Mouse (Mus musculus) MEL (cell line): ENCODE measurements around the gene Cnbd2. TPM values are rescaled to one million over a fixed set of nuclear protein-coding genes. Genes with fewer than 3 reads are reported as not detected.

Source experiments
- DNase-seq: peaks from one replicate; pipeline ENCODE4 v3.0.0; 2011; ENCODE audit warnings: low read depth, low spot score
- H3K27ac ChIP-seq: 2 replicates; pipeline ENCODE4 v1.5.1; 2012; ENCODE audit warnings: low read depth, mild to moderate bottlenecking, control low read depth, low read length, moderate library complexity; ENCODE audit not compliant: control insufficient read depth
- H3K27me3 ChIP-seq, 2 experiments: fragments of 150-350 bp in 1 of 2; sonication (generic) in 1 of 2; 2 replicates each; pipeline ENCODE4 v1.6.1; 2012; ENCODE audit warnings: low read length in 2 of 2, mild to moderate bottlenecking in 2 of 2, improper control_type of control experiment in 1 of 2, moderate library complexity in 1 of 2; ENCODE audit not compliant: insufficient read depth in 2 of 2, control insufficient read depth in 1 of 2
- H3K36me3 ChIP-seq, 2 experiments: 2 replicates each; pipeline ENCODE4 v1.6.1; 2012 to 2014; ENCODE audit warnings: low read length in 2 of 2, improper control_type of control experiment in 1 of 2, inconsistent platforms in 1 of 2, mild to moderate bottlenecking in 1 of 2; ENCODE audit not compliant: insufficient read depth in 2 of 2, control insufficient read depth in 1 of 2
- H3K4me1 ChIP-seq, 2 experiments: fragments of 150-350 bp in 1 of 2; sonication (generic) in 1 of 2; 2 replicates each; pipeline ENCODE4 v1.6.1; 2012; ENCODE audit warnings: low read length in 2 of 2, improper control_type of control experiment in 1 of 2, mild to moderate bottlenecking in 1 of 2; ENCODE audit not compliant: insufficient read depth in 2 of 2, control insufficient read depth in 1 of 2
- H3K4me3 ChIP-seq, 2 experiments: fragments of 150-350 bp in 1 of 2; sonication (generic) in 1 of 2; 2 replicates each; pipeline ENCODE4 v1.5.1; 2012; ENCODE audit warnings: low read depth in 2 of 2, low read length in 2 of 2, mild to moderate bottlenecking in 2 of 2, moderate library complexity in 2 of 2, control low read depth in 1 of 2, improper control_type of control experiment in 1 of 2; ENCODE audit not compliant: control insufficient read depth in 1 of 2, insufficient read depth in 1 of 2
- H3K79me2 ChIP-seq: 2 replicates; pipeline ENCODE4 v1.6.1; 2012; ENCODE audit warnings: mild to moderate bottlenecking, low read length, moderate library complexity; ENCODE audit not compliant: control insufficient read depth, poor library complexity, insufficient read depth
- H3K9ac ChIP-seq: 2 replicates; pipeline ENCODE4 v1.6.1; 2012; ENCODE audit warnings: low read depth, mild to moderate bottlenecking, control low read depth, low read length, moderate library complexity; ENCODE audit not compliant: control insufficient read depth, poor library complexity, severe bottlenecking
- H3K9me3 ChIP-seq: fragments of 150-350 bp; sonication (generic); replicated peaks from 2 replicates; pipeline ENCODE4 v1.6.1; 2012; ENCODE audit warnings: mild to moderate bottlenecking, low read length, improper control_type of control experiment, moderate library complexity; ENCODE audit not compliant: insufficient read depth
- BHLHE40 ChIP-seq: IDR thresholded peaks from 2 replicates; pipeline ENCODE4 v1.6.1; 2012; ENCODE audit warnings: low read depth, mild to moderate bottlenecking, inconsistent platforms, low read length, improper control_type of control experiment, borderline replicate concordance
- CHD1 ChIP-seq: IDR thresholded peaks from 2 replicates; pipeline ENCODE4 v1.6.1; 2012; ENCODE audit warnings: low read depth, mild to moderate bottlenecking, inconsistent platforms, low read length, improper control_type of control experiment
- ELF1 ChIP-seq: IDR thresholded peaks from 2 replicates; pipeline ENCODE4 v1.6.1; 2014; ENCODE audit warnings: low read depth, mild to moderate bottlenecking, inconsistent platforms, low read length, improper control_type of control experiment, moderate library complexity
- GABPA ChIP-seq: IDR thresholded peaks from 2 replicates; pipeline ENCODE4 v1.6.1; 2012; ENCODE audit warnings: low read depth, mild to moderate bottlenecking, inconsistent platforms, low read length, improper control_type of control experiment, moderate library complexity
- MAX ChIP-seq: IDR thresholded peaks from 2 replicates; pipeline ENCODE4 v1.6.1; 2011; ENCODE audit warnings: low read length, improper control_type of control experiment
- MEF2A ChIP-seq: IDR thresholded peaks from 2 replicates; pipeline ENCODE4 v1.6.1; 2014; ENCODE audit warnings: low read depth, mild to moderate bottlenecking, inconsistent platforms, low read length, improper control_type of control experiment; ENCODE audit not compliant: poor library complexity, insufficient replicate concordance, severe bottlenecking; ENCODE audit errors: extremely low read depth
- MYB ChIP-seq: IDR thresholded peaks from 2 replicates; pipeline ENCODE4 v1.6.1; 2011; ENCODE audit warnings: mild to moderate bottlenecking, low read depth, low read length, improper control_type of control experiment
- POLR2AphosphoS5 ChIP-seq: IDR thresholded peaks from 2 replicates; pipeline ENCODE4 v1.6.1; 2012; ENCODE audit warnings: low read depth, borderline replicate concordance, mild to moderate bottlenecking, inconsistent platforms, low read length, moderate library complexity, mixed read lengths
- RAD21 ChIP-seq: IDR thresholded peaks from 2 replicates; pipeline ENCODE4 v1.6.1; 2011; ENCODE audit warnings: mild to moderate bottlenecking, low read depth, low read length, improper control_type of control experiment
- SMC3 ChIP-seq: IDR thresholded peaks from 2 replicates; pipeline ENCODE4 v1.6.1; 2011; ENCODE audit warnings: low read depth, low read length, improper control_type of control experiment
- TBP ChIP-seq: IDR thresholded peaks from 2 replicates; pipeline ENCODE4 v1.8.0; 2011; ENCODE audit warnings: low read depth, low read length, improper control_type of control experiment
- UBTF ChIP-seq: IDR thresholded peaks from 2 replicates; pipeline ENCODE4 v1.6.1; 2012; ENCODE audit warnings: low read depth, mild to moderate bottlenecking, inconsistent platforms, low read length, improper control_type of control experiment, moderate library complexity, borderline replicate concordance; ENCODE audit not compliant: insufficient read depth
- USF1 ChIP-seq: IDR thresholded peaks from 2 replicates; pipeline ENCODE4 v1.6.1; 2014; ENCODE audit warnings: low read depth, mild to moderate bottlenecking, inconsistent platforms, low read length, improper control_type of control experiment, moderate library complexity
- USF2 ChIP-seq, 2 experiments: IDR thresholded peaks; 2 replicates each; pipeline ENCODE4 v1.6.1; 2011 to 2012; ENCODE audit warnings: improper control_type of control experiment in 2 of 2, low read length in 2 of 2, borderline replicate concordance in 1 of 2, inconsistent platforms in 1 of 2, low read depth in 1 of 2, mild to moderate bottlenecking in 1 of 2; ENCODE audit not compliant: insufficient read depth in 1 of 2
- ZC3H11A ChIP-seq: IDR thresholded peaks from 2 replicates; pipeline ENCODE4 v1.6.1; 2012; ENCODE audit warnings: low read depth, mild to moderate bottlenecking, inconsistent platforms, low read length, improper control_type of control experiment
- ZMIZ1 ChIP-seq: IDR thresholded peaks from 2 replicates; pipeline ENCODE4 v1.6.1; 2012; ENCODE audit warnings: low read depth, mild to moderate bottlenecking, inconsistent platforms, low read length, improper control_type of control experiment, moderate library complexity
- polyA plus RNA-seq, 2 experiments: library from polyadenylated mRNA; stranded (reverse) in 1 of 2; unstranded in 1 of 2; fragments of >175 nt in 1 of 2; fragments of >200 nt in 1 of 2; gene quantifications; 2 replicates each; pipeline versions ENCODE4 v1.2.1 to v1.2.4; 2012; ENCODE audit warnings: low replicate concordance in 2 of 2, low read depth in 1 of 2; ENCODE audit not compliant: insufficient read length in 2 of 2, insufficient read depth in 1 of 2, missing spikeins in 1 of 2
- total RNA-seq: library from RNA; depleted of rRNA; stranded (reverse); fragments of 300-350 nt; gene quantifications from 2 replicates; pipeline ENCODE4 v1.2.3, GENCODE M21; 2012

Gene Cnbd2
- total and polyA plus RNA-seq, 3 experiments, result 1.8 to 4.8 TPM; not detected in 1

- no peak for TF ChIP-seq ELF1
These were observed 23.9 kb upstream of the Cnbd2 start (continued) for GRCm38 (mm10) chr2:156288222-156288621.

GRCm38 (mm10) chr2:156289552-156290160, 22.4 kb upstream of the Cnbd2 start:
- Histone ChIP-seq H3K27me3 (no peaks in the 10 kb centered on the region), H3K4me1 (no peaks in the 10 kb centered on the region), H3K79me2 (no peaks in the 10 kb centered on the region), H3K4me3 (no peak overlapping the region), H3K27ac (no peak overlapping the region), H3K9ac (no peak overlapping the region), H3K9me3 (no peaks in the 10 kb centered on the region), H3K36me3 (peaks cover 0 to 3% of the 10 kb centered on the region in 2 experiments; a peak in 3 of 4 replicates)
- TF ChIP-seq MAX (no peak), USF2 (IDR thresholded peaks at IDR 0.05; ENCODE audit: borderline replicate concordance in 1 of 2, insufficient read depth in 1 of 2, low read depth in 1 of 2, low read length in 2 of 2) (no peak), GABPA (no peak), USF1 (no peak), ZMIZ1 (no peak), ZC3H11A (no peak)
- no peak for DNase-seq

GRCm38 (mm10) chr2:156291998-156292397, 20.1 kb upstream of the Cnbd2 start:
- Histone ChIP-seq H3K79me2 (no peaks in the 10 kb centered on the region), H3K9me3 (no peaks in the 10 kb centered on the region), H3K4me3 (no peak overlapping the region), H3K36me3 (peaks cover 5 to 9% of the 10 kb centered on the region in 2 experiments)
- no peak for DNase-seq
- TF ChIP-seq USF1 (no peak), ZC3H11A (no peak), UBTF (no peak), POLR2AphosphoS5 (no peak), RAD21 (no peak), SMC3 (no peak), TBP (no peak), MYB (no peak), BHLHE40 (no peak), ZMIZ1 (no peak), ELF1 (no peak), MEF2A (no peak), CHD1 (no peak)
- TF ChIP-seq, all 39 proteins: peak for 0
- H3K27me3 ChIP-seq, result no peaks in the 10 kb centered on the region
- peaks cover 8 to 12% of the 10 kb centered on the region in 2 experiments for H3K4me1 ChIP-seq
- no peak overlapping the region for H3K9ac ChIP-seq
- H3K27ac ChIP-seq, result no peak overlapping the region
